Mouse (Mus musculus) spleen, adult 12 weeks (tissue): ENCODE data around the gene Col8a2.

Experiments
- DNase-seq: peaks from one replicate; pipeline ENCODE4 v3.0.0; 2022; ENCODE audit warnings: low spot score

Gene Col8a2

DNA sequence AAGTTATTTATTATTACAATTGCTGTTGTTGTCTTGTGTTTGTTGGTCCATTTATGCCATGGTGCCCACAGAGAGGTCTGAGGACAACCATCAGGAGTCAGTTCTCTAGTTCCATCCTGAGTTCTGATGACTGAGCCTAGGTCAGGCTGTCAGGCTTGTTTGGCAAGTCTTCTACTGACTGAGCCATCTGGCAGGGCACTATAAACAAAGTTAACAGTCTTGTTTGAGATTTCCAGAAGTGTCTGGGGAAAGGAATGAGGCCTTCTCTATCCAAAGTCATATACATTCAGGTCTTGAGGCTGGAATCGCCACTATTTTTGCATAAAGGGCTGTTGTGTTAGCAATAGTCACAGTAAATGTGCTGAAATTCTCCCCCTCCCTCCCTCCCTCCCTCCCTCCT is 45.2 kb downstream of the Col8a2 start:
- DNase-seq: no peak

GRCm38 (mm10) chr4:126332358-126332757 is 45.8 kb downstream of the Col8a2 start:
- no peak for DNase-seq

DNA sequence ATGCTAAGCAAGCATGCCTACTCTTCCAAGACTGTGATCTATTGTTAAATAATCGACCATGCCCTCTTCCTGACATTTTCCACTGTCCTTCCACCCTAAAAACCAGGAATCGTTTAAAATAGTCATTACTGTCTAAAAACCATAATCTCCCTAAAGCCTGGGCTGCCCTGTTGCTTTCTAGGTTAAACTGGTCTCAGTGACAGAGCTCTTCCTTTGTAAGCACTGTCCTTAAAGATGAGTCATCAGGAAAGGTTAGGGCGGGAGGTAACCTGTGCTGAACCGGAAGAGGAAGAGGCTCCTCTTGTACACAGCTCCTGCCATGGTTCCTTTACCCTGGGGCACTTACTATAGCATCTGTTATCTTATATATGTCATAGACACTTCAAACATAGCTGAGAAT is 52.9 kb downstream of the Col8a2 start:
- no peak for DNase-seq

DNA sequence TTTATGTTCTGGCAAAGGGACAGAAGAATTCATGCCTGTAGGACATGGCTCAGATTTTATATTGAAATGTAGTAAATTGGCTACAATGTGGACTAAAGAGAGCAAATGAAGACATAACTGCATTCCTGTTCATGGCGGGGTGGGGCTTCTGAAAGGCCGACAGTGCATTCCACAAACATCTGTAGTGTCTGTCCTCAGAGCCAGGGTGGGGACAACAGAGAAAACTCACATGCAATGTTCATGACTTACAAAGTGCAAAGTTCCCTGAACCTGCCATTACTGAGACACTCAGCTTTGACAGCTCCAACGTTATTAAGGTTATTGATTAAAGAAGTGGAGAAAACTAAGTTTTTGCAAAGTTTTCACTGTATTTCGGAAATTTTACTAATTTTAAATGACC is 56.9 kb downstream of the Col8a2 start:
- no peak for DNase-seq

DNA sequence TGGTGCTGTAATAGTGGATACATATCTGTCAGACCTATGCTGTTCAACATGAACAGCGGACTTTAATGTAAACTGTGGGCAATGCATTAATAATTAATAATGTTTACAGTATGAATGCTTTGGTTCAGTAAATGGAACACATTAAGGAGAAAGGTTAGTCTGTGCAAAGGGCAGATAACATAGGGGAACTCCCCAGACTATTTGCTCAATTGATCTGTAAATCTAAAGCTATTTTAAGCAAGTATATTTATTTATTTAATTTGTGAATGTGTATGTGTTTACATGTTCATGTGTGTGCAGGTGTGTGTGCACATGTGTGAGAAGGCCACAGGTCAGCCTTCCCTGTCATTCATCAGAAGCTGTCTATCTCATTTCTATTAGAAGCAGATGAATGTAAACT is 73.5 kb downstream of the Col8a2 start:
- no peak for DNase-seq
